Mouse (Mus musculus) kidney, adult 9 months (tissue): ENCODE measurements at regions not wholly inside any gene's neighbourhood (a gene's known extent, or its start where the extent isn't known, plus 50 kb on each side); places are given as distances from the start of the nearest gene placed in this dataset.

Experiments
- DNase-seq: peaks from one replicate; pipeline ENCODE4 v3.0.0; 2022

- peak; percentile 72 for DNase-seq
Observed at GRCm38 (mm10) chr13:31339901-31340300, 216.0 kb upstream of the Foxq1 start.

- DNase-seq, result peak; percentile 34
Observed at GRCm38 (mm10) chr13:31340363-31340948, 215.5 kb upstream of the Foxq1 start.

- peak; percentile 39 for DNase-seq
Observed at GRCm38 (mm10) chr13:31341282-31342100, 214.4 kb upstream of the Foxq1 start.

- DNase-seq, result no peak
Observed at GRCm38 (mm10) chr13:31346205-31346604, 209.7 kb upstream of the Foxq1 start.

GRCm38 (mm10) chr13:31347000-31347399 is 208.9 kb upstream of the Foxq1 start:
- DNase-seq, result no peak

GRCm38 (mm10) chr13:31349671-31350070 is 206.3 kb upstream of the Foxq1 start:
- DNase-seq, result no peak

- no peak for DNase-seq
Observed at GRCm38 (mm10) chr13:31351481-31351880, 204.5 kb upstream of the Foxq1 start.

GRCm38 (mm10) chr13:31352825-31353224 is 203.1 kb upstream of the Foxq1 start:
- no peak for DNase-seq

GRCm38 (mm10) chr13:31359353-31359752 is 196.6 kb upstream of the Foxq1 start:
- DNase-seq, result peak; percentile 30

- no peak for DNase-seq
Observed at GRCm38 (mm10) chr13:31362386-31362785, 193.5 kb upstream of the Foxq1 start.

- DNase-seq, result no peak
Observed at GRCm38 (mm10) chr13:31364369-31364768, 191.6 kb upstream of the Foxq1 start.

GRCm38 (mm10) chr13:31367226-31367625 is 188.7 kb upstream of the Foxq1 start:
- DNase-seq, result peak; percentile 79

- peak; percentile 89 for DNase-seq
Observed at GRCm38 (mm10) chr13:31369182-31369581, 186.8 kb upstream of the Foxq1 start.

- DNase-seq, result no peak
Observed at GRCm38 (mm10) chr13:31370873-31371272, 185.1 kb upstream of the Foxq1 start.

- DNase-seq, result no peak
Observed at GRCm38 (mm10) chr13:31374006-31374405, 181.9 kb upstream of the Foxq1 start.

- no peak for DNase-seq
Observed at GRCm38 (mm10) chr13:31393421-31394215, 162.3 kb upstream of the Foxq1 start.

- DNase-seq, result no peak
Observed at GRCm38 (mm10) chr13:31396216-31396910, 159.6 kb upstream of the Foxq1 start.

- no peak for DNase-seq
Observed at GRCm38 (mm10) chr13:31397246-31397645, 158.7 kb upstream of the Foxq1 start.

GRCm38 (mm10) chr13:31400401-31400800 is 155.5 kb upstream of the Foxq1 start:
- peak; percentile 27 for DNase-seq

GRCm38 (mm10) chr13:31405312-31405711 is 150.6 kb upstream of the Foxq1 start:
- DNase-seq, result no peak

GRCm38 (mm10) chr13:31408439-31409122 is 147.4 kb upstream of the Foxq1 start:
- no peak for DNase-seq

- no peak for DNase-seq
Observed at GRCm38 (mm10) chr13:31409123-31409513, 146.8 kb upstream of the Foxq1 start.
